Mouse (Mus musculus): ENCODE measurements around the gene B4galt2. TPM values are rescaled to one million over a fixed set of nuclear protein-coding genes. Genes with fewer than 3 reads are reported as not detected.

B4galt2 gene
- polyA plus RNA-seq, 1 experiment, result 6.2 TPM

GRCm38 (mm10) chr4:117843101-117843500 lies 40.2 kb downstream of the B4galt2 start:
- WGBS, result 93% methylated on average over 5 of the region's 5 CpGs
- DNase-seq (ENCODE audit: low read depth, low spot score), result no peak

- no peak for DNase-seq (ENCODE audit: low read depth, low spot score)
- WGBS, result 23% methylated on average over 3 of the region's 3 CpGs
Observed at GRCm38 (mm10) chr4:117841566-117841965, 41.7 kb downstream of the B4galt2 start.

GRCm38 (mm10) chr4:117840821-117841220 lies 42.5 kb downstream of the B4galt2 start:
- DNase-seq (ENCODE audit: low read depth, low spot score), result no peak
- WGBS, result 54% methylated on average over 5 of the region's 5 CpGs

- 28% methylated on average over 6 of the region's 6 CpGs for WGBS
- no peak for DNase-seq (ENCODE audit: low read depth, low spot score)
Observed at GRCm38 (mm10) chr4:117839366-117839765, 43.9 kb downstream of the B4galt2 start.

GRCm38 (mm10) chr4:117837271-117837670 lies 46.0 kb downstream of the B4galt2 start:
- WGBS, result 74% methylated on average over 4 of the region's 4 CpGs
- no peak for DNase-seq (ENCODE audit: low read depth, low spot score)

- no peak for DNase-seq (ENCODE audit: low read depth, low spot score)
- under 1% methylated on average over 48 of the region's 48 CpGs for WGBS
Observed at GRCm38 (mm10) chr4:117836204-117836767, 47.0 kb downstream of the B4galt2 start.

GRCm38 (mm10) chr4:117835531-117836111 lies 47.7 kb downstream of the B4galt2 start:
- no peak for DNase-seq (ENCODE audit: low read depth, low spot score)

GRCm38 (mm10) chr4:117834845-117835530 lies 48.3 kb downstream of the B4galt2 start:
- 5% methylated on average over 36 of the region's 36 CpGs for WGBS
- no peak for DNase-seq (ENCODE audit: low read depth, low spot score)

More at GRCm38 (mm10) chr4:117835531-117836111, 47.7 kb downstream of the B4galt2 start:
- under 1% methylated on average over 60 of the region's 60 CpGs for whole genome bisulfite sequencing

- WGBS, result 53% methylated on average over 3 of the region's 3 CpGs
- DNase-seq (ENCODE audit: low read depth, low spot score), result no peak
Observed at GRCm38 (mm10) chr4:117834457-117834844, 48.8 kb downstream of the B4galt2 start, which contains the start of gene Slc6a9. Gene Slc6a9, plus strand, starts transcription at chr4:117834506.

GRCm38 (mm10) chr4:117831920-117832691 lies 51.2 kb downstream of the B4galt2 start:
- 37% methylated on average over 9 of the region's 9 CpGs for WGBS
- DNase-seq (ENCODE audit: low read depth, low spot score), result no peak

- 21% methylated on average over 2 of the region's 2 CpGs for WGBS
- no peak for DNase-seq (ENCODE audit: low read depth, low spot score)
Observed at GRCm38 (mm10) chr4:117831499-117831898, 51.8 kb downstream of the B4galt2 start.

- 89% methylated on average over 9 of the region's 9 CpGs for WGBS
- DNase-seq (ENCODE audit: low read depth, low spot score), result no peak
Observed at GRCm38 (mm10) chr4:117830801-117831200, 52.5 kb downstream of the B4galt2 start.

GRCm38 (mm10) chr4:117830124-117830551 lies 53.1 kb downstream of the B4galt2 start:
- DNase-seq (ENCODE audit: low read depth, low spot score), result no peak
- WGBS, result 8% methylated on average over 5 of the region's 5 CpGs

- 6% methylated on average over 12 of the region's 12 CpGs for WGBS
- no peak for DNase-seq (ENCODE audit: low read depth, low spot score)
Observed at GRCm38 (mm10) chr4:117829260-117830123, 53.8 kb downstream of the B4galt2 start.

- WGBS, result 80% methylated on average over 8 of the region's 8 CpGs
Observed at GRCm38 (mm10) chr4:117828572-117829145, 54.6 kb downstream of the B4galt2 start.

More at GRCm38 (mm10) chr4:117828572-117829145, 54.6 kb downstream of the B4galt2 start:
- no peak for DNase-seq (ENCODE audit: low read depth, low spot score)

Measured in large intestine, adult 2 months (tissue).